Mouse (Mus musculus) monocyte, adult 59 days (primary cell): ENCODE data around the gene Hist1h2bj. TPM values are rescaled to one million over a fixed set of nuclear protein-coding genes. Genes with fewer than 3 reads are reported as not detected.

Experiments
- total RNA-seq, 2 experiments: library from RNA; stranded (reverse); gene quantifications; one replicate each; pipeline ENCODE4 v1.2.4; 2023

The Hist1h2bj gene
- total RNA-seq, result 10 to 100 TPM; 87.4 to 91.5 TPM

GRCm38 (mm10) chr13:22042568-22043502 lies at the start of gene Hist1h2bj, which contains the start of gene Hist1h2ag:
Gene Hist1h2bj (plus strand): TSS chr13:22043214.
Gene Hist1h2ag (minus strand): TSS chr13:22042944.

GRCm38 (mm10) chr13:22009642-22010041 lies 33.4 kb upstream of the Hist1h2bj start, which contains the start of gene Prss16:
Gene Prss16 (minus strand): TSS chr13:22009742.

GRCm38 (mm10) chr13:22035267-22036148 lies 7.5 kb upstream of the Hist1h2bj start, which contains the start of the genes Hist1h2ah and Hist1h2bk:
Gene Hist1h2ah (minus strand): TSS chr13:22035568.
Gene Hist1h2bk (plus strand): TSS chr13:22035870.

GRCm38 (mm10) chr13:22041142-22041536 lies 1.9 kb upstream of the Hist1h2bj start, which contains the start of gene Hist1h4i:
Gene Hist1h4i (minus strand): TSS chr13:22041362.

GRCm38 (mm10) chr13:22084140-22084539 lies 41.1 kb downstream of the Hist1h2bj start, which contains the start of gene Vmn1r188:
Gene Vmn1r188 (plus strand): TSS chr13:22084440.

Other genes with a start within 250 kb of the Hist1h2bj start
- gene Hist1h2bq, start 233.0 kb upstream of the Hist1h2bj start, total RNA-seq, result 100 to 1,000 TPM; 150 to 156 TPM
- gene Hist1h2ao, start 232.7 kb upstream of the Hist1h2bj start, total RNA-seq, result 100 to 1,000 TPM; 303 to 332 TPM
- gene Hist1h4m, start 231.5 kb upstream of the Hist1h2bj start, total RNA-seq, result 100 to 1,000 TPM; 127 to 412 TPM
- gene Hist1h4n, start 211.0 kb upstream of the Hist1h2bj start, total RNA-seq, result 100 to 1,000 TPM in 1 of 2 experiments, 10 to 100 TPM in 1; 44.0 to 264 TPM
- 10 to 100 TPM; 29.1 to 43.8 TPM for gene Hist1h2ap, start 209.7 kb upstream of the Hist1h2bj start, total RNA-seq
- 100 to 1,000 TPM; 156 to 160 TPM for gene Hist1h2br, start 209.5 kb upstream of the Hist1h2bj start, total RNA-seq
- under 1 TPM; 0.37 to 0.85 TPM for gene Zfp184, start 98.1 kb upstream of the Hist1h2bj start, total RNA-seq
- gene Pom121l2, start 62.0 kb upstream of the Hist1h2bj start, total RNA-seq, result not detected
- gene Prss16, start 33.5 kb upstream of the Hist1h2bj start, total RNA-seq, result not detected
- 10 to 100 TPM in 1 of 2 experiments, 1 to 10 TPM in 1; 6.2 to 21.1 TPM for gene Hist1h2ah, start 7.6 kb upstream of the Hist1h2bj start, total RNA-seq
- gene Hist1h2bk, start 7.3 kb upstream of the Hist1h2bj start, total RNA-seq, result 10 to 100 TPM; 41.1 to 44.2 TPM
- gene Hist1h4i, start 1.9 kb upstream of the Hist1h2bj start, total RNA-seq, result 100 to 1,000 TPM in 1 of 2 experiments, 10 to 100 TPM in 1; 97.7 to 127 TPM
- gene Hist1h2ag, start 270 bp upstream of the Hist1h2bj start, total RNA-seq, result 10 to 100 TPM; 48.0 to 57.6 TPM
- gene Vmn1r188, start 41.2 kb downstream of the Hist1h2bj start, total RNA-seq, result not detected
- not detected for gene Vmn1r189, start 62.6 kb downstream of the Hist1h2bj start, total RNA-seq
- not detected for gene Vmn1r191, start 140.8 kb downstream of the Hist1h2bj start, total RNA-seq
- gene Vmn1r192, start 147.9 kb downstream of the Hist1h2bj start, total RNA-seq, result not detected
- gene Vmn1r193, start 179.9 kb downstream of the Hist1h2bj start, total RNA-seq, result not detected
- gene Vmn1r194, start 201.0 kb downstream of the Hist1h2bj start, total RNA-seq, result not detected
- gene Vmn1r195, start 227.3 kb downstream of the Hist1h2bj start, total RNA-seq, result not detected
- gene Vmn1r196, start 246.7 kb downstream of the Hist1h2bj start, total RNA-seq, result not detected